Mouse (Mus musculus): ENCODE data around the gene Phtf2. TPM values are rescaled to one million over a fixed set of nuclear protein-coding genes. Genes with fewer than 3 reads are reported as not detected.

Gene Phtf2
- total RNA-seq, 1 experiment, result 44.9 TPM

DNA sequence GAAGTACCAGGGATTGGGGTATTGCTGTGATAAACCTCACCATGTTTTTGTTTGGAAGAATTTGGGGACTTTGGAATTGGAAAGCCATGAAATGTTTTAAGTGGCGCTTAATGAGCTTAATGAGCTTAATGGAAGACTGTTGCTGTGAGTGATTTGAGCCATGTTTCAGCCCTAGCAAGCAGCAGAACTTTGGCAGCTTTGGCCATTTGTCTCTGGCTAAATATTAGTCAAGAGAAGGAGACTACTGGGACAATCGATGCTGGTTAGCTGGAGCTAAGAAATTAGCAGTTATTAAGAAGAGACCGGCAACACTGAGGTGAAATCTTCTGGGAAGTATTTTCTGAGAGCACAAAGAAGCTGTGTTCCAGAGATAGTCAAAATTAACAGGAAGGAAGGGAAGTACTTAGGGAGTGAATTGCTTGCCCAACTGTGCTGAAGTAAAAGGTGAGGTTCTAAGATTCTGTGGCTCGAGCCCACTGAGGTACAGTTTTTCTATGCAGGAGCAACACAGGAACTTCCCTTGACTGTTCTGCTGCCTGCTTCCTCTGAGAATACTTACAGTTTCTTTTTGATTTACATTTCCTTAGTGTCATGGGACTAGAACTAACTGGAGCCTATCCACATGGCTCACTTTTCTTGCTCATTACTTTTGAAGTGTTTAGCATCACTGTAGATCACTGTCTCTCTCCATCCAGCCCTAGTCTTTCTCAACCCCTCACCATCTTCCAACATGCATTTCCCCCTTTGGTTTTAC lies 17.5 kb downstream of the Phtf2 start:
- Histone ChIP-seq H3K9me3 (ENCODE audit: control insufficient read depth, insufficient read depth, low read depth, low read length) (no peaks in the 10 kb centered on the region), H3K9ac (ENCODE audit: insufficient read depth, low read depth, low read length, poor library complexity, severe bottlenecking) (no peak overlapping the region), H3K4me1 (ENCODE audit: control insufficient read depth in 2 of 2, insufficient read depth in 2 of 2, low read length in 2 of 2, poor library complexity in 1 of 2) (peaks cover 2 to 4% of the 10 kb centered on the region in 2 experiments; a peak in 1 of 4 replicates), H3K4me3 (ENCODE audit: insufficient read depth in 1 of 2, low read depth in 1 of 2, low read length in 2 of 2, poor library complexity in 1 of 2, severe bottlenecking in 1 of 2) (no peak overlapping the region), H3K36me3 (ENCODE audit: control insufficient read depth, insufficient read depth, low read length, poor library complexity, severe bottlenecking) (no peaks in the 10 kb centered on the region), H3K27ac (ENCODE audit: insufficient read depth, low read depth, low read length, poor library complexity, severe bottlenecking) (no peak overlapping the region)
- TF ChIP-seq CHD2 (IDR thresholded peaks at IDR 0.05; ENCODE audit: low read depth, low read length) (no peak), MAFK (IDR thresholded peaks at IDR 0.05; ENCODE audit: insufficient read depth, low read depth, low read length) (no peak), ZC3H11A (IDR thresholded peaks at IDR 0.05; ENCODE audit: borderline replicate concordance, low read depth, low read length) (no peak), ZNF384 (IDR thresholded peaks at IDR 0.05; ENCODE audit: low read depth, low read length) (no peak), HCFC1 (IDR thresholded peaks at IDR 0.05; ENCODE audit: borderline replicate concordance, insufficient read depth, low read length) (no peak)
- in situ Hi-C loops (cut with MboI; ENCODE audit: low sequenced_read_pairs in 2 of 2, unreplicated experiment in 2 of 2), result no loop called here
- no peak for DNase-seq (ENCODE audit: low read depth, low spot score)

DNA sequence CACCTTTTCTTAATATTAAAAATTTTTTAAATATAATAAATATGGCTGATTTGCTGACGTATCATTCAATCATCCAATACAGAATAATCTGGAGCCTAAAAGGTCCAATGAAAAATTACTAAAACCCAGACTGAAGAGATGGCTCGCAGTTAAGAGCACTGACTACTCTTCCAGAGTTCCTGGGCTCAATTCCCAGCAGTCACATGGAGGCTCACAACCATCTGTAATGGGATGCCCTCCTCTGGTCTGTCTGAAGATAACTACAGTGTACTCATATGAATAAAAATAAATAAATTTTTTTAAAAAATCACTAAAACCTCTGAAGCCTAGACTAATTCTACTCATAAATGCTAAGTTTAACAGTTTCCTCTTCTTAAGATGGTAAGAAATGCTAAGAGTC lies 20.0 kb downstream of the Phtf2 start:
- peaks cover 2 to 4% of the 10 kb centered on the region in 2 experiments; a peak in 1 of 4 replicates for H3K4me1 ChIP-seq (ENCODE audit: control insufficient read depth in 2 of 2, insufficient read depth in 2 of 2, low read length in 2 of 2, poor library complexity in 1 of 2)
- H3K4me3 ChIP-seq (ENCODE audit: insufficient read depth in 1 of 2, low read depth in 1 of 2, low read length in 2 of 2, poor library complexity in 1 of 2, severe bottlenecking in 1 of 2), result no peak overlapping the region
- TF ChIP-seq ZC3H11A (IDR thresholded peaks at IDR 0.05; ENCODE audit: borderline replicate concordance, low read depth, low read length), result no peak
- TF ChIP-seq MAFK (IDR thresholded peaks at IDR 0.05; ENCODE audit: insufficient read depth, low read depth, low read length), result no peak
- TF ChIP-seq ZNF384 (IDR thresholded peaks at IDR 0.05; ENCODE audit: low read depth, low read length), result no peak
- no peak for TF ChIP-seq CHD2 (IDR thresholded peaks at IDR 0.05; ENCODE audit: low read depth, low read length)
- TF ChIP-seq HCFC1 (IDR thresholded peaks at IDR 0.05; ENCODE audit: borderline replicate concordance, insufficient read depth, low read length), result no peak
- H3K9ac ChIP-seq (ENCODE audit: insufficient read depth, low read depth, low read length, poor library complexity, severe bottlenecking), result no peak overlapping the region
- H3K9me3 ChIP-seq (ENCODE audit: control insufficient read depth, insufficient read depth, low read depth, low read length), result no peaks in the 10 kb centered on the region
- no peak for DNase-seq (ENCODE audit: low read depth, low spot score)
- H3K27ac ChIP-seq (ENCODE audit: insufficient read depth, low read depth, low read length, poor library complexity, severe bottlenecking), result no peak overlapping the region
- H3K36me3 ChIP-seq (ENCODE audit: control insufficient read depth, insufficient read depth, low read length, poor library complexity, severe bottlenecking), result peaks cover 2% of the 10 kb centered on the region; the same call in 1 of the 2 replicates
- in situ Hi-C loops (cut with MboI; ENCODE audit: low sequenced_read_pairs in 2 of 2, unreplicated experiment in 2 of 2), result no loop called here

GRCm38 (mm10) chr5:20860565-20860964 lies 21.4 kb downstream of the Phtf2 start:
- in situ Hi-C loops (cut with MboI; ENCODE audit: low sequenced_read_pairs in 2 of 2, unreplicated experiment in 2 of 2), result no loop called here
- no peak overlapping the region for H3K9ac ChIP-seq (ENCODE audit: insufficient read depth, low read depth, low read length, poor library complexity, severe bottlenecking)
- peaks cover 2% of the 10 kb centered on the region; the same call in 1 of the 2 replicates for H3K36me3 ChIP-seq (ENCODE audit: control insufficient read depth, insufficient read depth, low read length, poor library complexity, severe bottlenecking)
- no peak for DNase-seq (ENCODE audit: low read depth, low spot score)
- no peak overlapping the region for H3K27ac ChIP-seq (ENCODE audit: insufficient read depth, low read depth, low read length, poor library complexity, severe bottlenecking)
- no peak overlapping the region for H3K4me3 ChIP-seq (ENCODE audit: insufficient read depth in 1 of 2, low read depth in 1 of 2, low read length in 2 of 2, poor library complexity in 1 of 2, severe bottlenecking in 1 of 2)
- peaks cover 1 to 2% of the 10 kb centered on the region in 2 experiments; a peak in 1 of 4 replicates for H3K4me1 ChIP-seq (ENCODE audit: control insufficient read depth in 2 of 2, insufficient read depth in 2 of 2, low read length in 2 of 2, poor library complexity in 1 of 2)
- TF ChIP-seq CHD2 (IDR thresholded peaks at IDR 0.05; ENCODE audit: low read depth, low read length) (no peak), HCFC1 (IDR thresholded peaks at IDR 0.05; ENCODE audit: borderline replicate concordance, insufficient read depth, low read length) (no peak), ZNF384 (IDR thresholded peaks at IDR 0.05; ENCODE audit: low read depth, low read length) (no peak), ZC3H11A (IDR thresholded peaks at IDR 0.05; ENCODE audit: borderline replicate concordance, low read depth, low read length) (no peak), MAFK (IDR thresholded peaks at IDR 0.05; ENCODE audit: insufficient read depth, low read depth, low read length) (no peak)
- no peaks in the 10 kb centered on the region for H3K9me3 ChIP-seq (ENCODE audit: control insufficient read depth, insufficient read depth, low read depth, low read length)

DNA sequence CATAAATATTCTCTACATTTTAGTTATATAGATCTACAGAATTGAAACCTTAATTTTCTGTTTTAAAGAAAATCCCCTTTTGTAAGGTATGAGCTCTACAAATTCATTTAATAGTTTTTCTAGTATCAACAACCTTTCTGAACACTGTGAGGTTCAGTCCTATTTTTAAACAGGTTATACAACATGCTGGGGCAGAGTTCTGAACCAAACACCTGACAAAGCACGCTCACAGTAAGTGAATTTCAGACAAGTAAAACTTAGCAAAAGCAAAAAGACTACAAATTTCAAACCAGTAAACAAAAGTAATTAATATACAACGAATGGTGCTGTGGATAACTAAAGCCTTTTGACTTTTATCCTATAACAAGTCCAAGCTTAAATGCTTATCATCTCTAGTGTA lies 23.5 kb downstream of the Phtf2 start:
- no peak for TF ChIP-seq CHD2 (IDR thresholded peaks at IDR 0.05; ENCODE audit: low read depth, low read length)
- no peak for TF ChIP-seq ZNF384 (IDR thresholded peaks at IDR 0.05; ENCODE audit: low read depth, low read length)
- no peak for TF ChIP-seq MAFK (IDR thresholded peaks at IDR 0.05; ENCODE audit: insufficient read depth, low read depth, low read length)
- no peak for TF ChIP-seq HCFC1 (IDR thresholded peaks at IDR 0.05; ENCODE audit: borderline replicate concordance, insufficient read depth, low read length)
- no peak for TF ChIP-seq ZC3H11A (IDR thresholded peaks at IDR 0.05; ENCODE audit: borderline replicate concordance, low read depth, low read length)
- Histone ChIP-seq H3K9ac (ENCODE audit: insufficient read depth, low read depth, low read length, poor library complexity, severe bottlenecking) (no peak overlapping the region), H3K4me1 (ENCODE audit: control insufficient read depth in 2 of 2, insufficient read depth in 2 of 2, low read length in 2 of 2, poor library complexity in 1 of 2) (no peaks in the 10 kb centered on the region), H3K27ac (ENCODE audit: insufficient read depth, low read depth, low read length, poor library complexity, severe bottlenecking) (no peak overlapping the region), H3K9me3 (ENCODE audit: control insufficient read depth, insufficient read depth, low read depth, low read length) (no peaks in the 10 kb centered on the region), H3K36me3 (ENCODE audit: control insufficient read depth, insufficient read depth, low read length, poor library complexity, severe bottlenecking) (peaks cover 2% of the 10 kb centered on the region; the same call in 1 of the 2 replicates), H3K4me3 (ENCODE audit: insufficient read depth in 1 of 2, low read depth in 1 of 2, low read length in 2 of 2, poor library complexity in 1 of 2, severe bottlenecking in 1 of 2) (no peak overlapping the region)
- in situ Hi-C loops (cut with MboI; ENCODE audit: low sequenced_read_pairs in 2 of 2, unreplicated experiment in 2 of 2), result no loop called here
- DNase-seq (ENCODE audit: low read depth, low spot score), result no peak
